Mouse (Mus musculus): ENCODE measurements at regions not wholly inside any gene's neighbourhood (a gene's known extent, or its start where the extent isn't known, plus 50 kb on each side); places are given as distances from the start of the nearest gene placed in this dataset.
A peak's percentile ranks its signal among the peaks of the same experiment; 100 is the strongest.

DNA sequence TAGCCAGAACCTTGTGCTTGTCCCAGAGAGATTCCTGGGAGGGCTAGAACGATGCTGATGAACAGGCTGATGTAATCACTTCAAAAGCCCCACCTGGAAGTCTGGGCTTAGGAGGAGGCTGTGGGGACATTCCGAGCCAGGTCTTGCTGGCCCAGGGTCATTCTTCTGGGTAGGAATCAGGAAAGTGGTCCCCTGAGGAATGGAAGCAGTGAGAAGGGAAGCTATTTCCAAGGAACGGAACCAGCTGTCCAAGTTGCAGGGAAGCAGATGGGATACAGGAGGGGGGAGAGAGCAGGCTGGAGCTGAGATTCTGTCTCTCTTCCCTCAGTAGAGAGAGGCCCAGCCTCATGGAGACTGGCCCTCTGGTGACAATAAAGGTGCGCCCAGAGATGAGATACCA is 243.9 kb downstream of the Tcf7l2 start:
- Histone ChIP-seq H3K9ac (replicated peaks; ENCODE audit: low read length) (no peak overlapping the region), H3K27me3 (ENCODE audit: control insufficient read depth, insufficient read depth, low read length) (no peaks in the 10 kb centered on the region), H3K4me3 (replicated peaks; ENCODE audit: low read depth, low read length) (no peak overlapping the region), H3K27ac (replicated peaks; ENCODE audit: low read depth, low read length) (no peak overlapping the region), H3K36me3 (ENCODE audit: control insufficient read depth, insufficient read depth, low read length) (no peaks in the 10 kb centered on the region), H3K4me1 (ENCODE audit: control insufficient read depth, insufficient read depth, low read length) (no peaks in the 10 kb centered on the region), H3K9me3 (ENCODE audit: control insufficient read depth, low read length) (no peaks in the 10 kb centered on the region), H3K4me2 (ENCODE audit: low read length) (no peak overlapping the region)
- WGBS, result 71% methylated on average over 4 of the region's 4 CpGs
- DNase-seq, result no peak
- ATAC-seq (ENCODE audit: low FRiP score, low TSS enrichment), result no peak

DNA sequence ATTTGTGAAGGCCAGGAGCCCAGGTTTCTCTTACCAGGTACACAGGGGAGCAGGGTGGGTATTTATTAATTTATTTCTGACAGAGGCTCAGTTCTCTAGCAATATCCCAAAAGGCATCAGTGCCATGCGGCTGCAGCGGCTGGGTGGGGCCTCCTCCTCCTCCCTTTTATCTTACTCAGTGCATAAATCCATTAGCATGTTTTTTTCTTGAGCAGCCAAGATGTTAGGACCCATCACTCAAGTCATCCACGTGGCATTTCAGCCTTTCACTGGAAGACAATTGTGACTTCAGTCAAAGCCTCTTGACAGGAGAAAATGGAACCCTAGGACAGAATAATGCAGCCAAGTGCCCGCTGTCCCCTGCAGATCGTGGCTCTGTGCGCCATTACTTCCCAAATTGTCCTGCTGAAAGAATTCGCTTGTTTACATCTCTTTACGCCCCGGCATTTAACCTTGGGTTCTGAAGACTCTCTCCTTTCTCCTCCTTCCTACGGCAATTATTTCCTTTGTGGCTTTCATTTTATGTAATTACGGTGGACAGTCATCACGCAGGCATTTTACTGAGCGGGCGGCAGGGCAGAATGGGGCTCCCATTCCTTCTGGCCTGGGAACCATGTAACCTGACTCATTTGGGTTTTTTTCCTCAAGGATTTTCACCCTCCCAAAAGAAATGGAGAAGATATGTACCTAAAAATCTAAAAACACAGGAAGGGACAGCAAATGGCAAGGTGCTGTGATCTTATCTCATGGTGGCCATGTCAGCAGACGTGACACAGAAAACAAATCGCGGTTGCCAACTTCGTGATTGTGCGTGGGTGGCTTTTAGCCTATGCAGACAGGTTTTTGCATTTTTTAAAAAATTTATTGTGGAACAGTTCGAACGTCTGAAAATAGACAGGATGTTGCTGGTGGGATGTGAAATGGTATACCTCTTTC is 250.4 kb downstream of the Tcf7l2 start:
- no peaks in the 10 kb centered on the region for H3K9me3 ChIP-seq (ENCODE audit: control insufficient read depth, low read length)
- H3K27me3 ChIP-seq (ENCODE audit: control insufficient read depth, insufficient read depth, low read length), result no peaks in the 10 kb centered on the region
- no peaks in the 10 kb centered on the region for H3K36me3 ChIP-seq (ENCODE audit: control insufficient read depth, insufficient read depth, low read length)
- ATAC-seq (ENCODE audit: low FRiP score, low TSS enrichment) (no peak), DNase-seq (no peak)
- no peak overlapping the region for H3K4me3 ChIP-seq (replicated peaks; ENCODE audit: low read depth, low read length)
- H3K4me1 ChIP-seq (ENCODE audit: control insufficient read depth, insufficient read depth, low read length), result peaks cover 7% of the 10 kb centered on the region
- H3K27ac ChIP-seq (replicated peaks; ENCODE audit: low read depth, low read length), result no peak overlapping the region
- 65% methylated on average over 21 of the region's 21 CpGs for WGBS
- no peak overlapping the region for H3K9ac ChIP-seq (replicated peaks; ENCODE audit: low read length)
- H3K4me2 ChIP-seq (ENCODE audit: low read length), result no peak overlapping the region

DNA sequence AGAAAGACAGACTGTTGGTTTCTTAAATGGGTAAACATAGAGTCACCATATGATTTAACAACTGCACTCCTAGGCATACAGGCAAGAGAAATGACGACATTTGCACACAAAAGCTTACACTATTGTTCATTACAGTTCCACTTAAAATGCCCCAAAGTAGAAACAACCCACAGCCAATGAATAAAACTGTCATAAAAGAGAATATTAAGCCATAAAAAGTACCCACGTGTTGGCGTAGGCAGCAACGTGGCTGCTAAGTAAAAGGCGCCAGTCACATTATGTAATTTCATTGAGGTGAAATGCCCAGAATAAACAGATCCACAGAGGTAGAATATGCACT is 251.1 kb downstream of the Tcf7l2 start:
- Histone ChIP-seq H3K4me3 (replicated peaks; ENCODE audit: low read depth, low read length) (no peak overlapping the region), H3K9ac (replicated peaks; ENCODE audit: low read length) (no peak overlapping the region), H3K27me3 (ENCODE audit: control insufficient read depth, insufficient read depth, low read length) (no peaks in the 10 kb centered on the region), H3K36me3 (ENCODE audit: control insufficient read depth, insufficient read depth, low read length) (no peaks in the 10 kb centered on the region), H3K4me1 (ENCODE audit: control insufficient read depth, insufficient read depth, low read length) (peaks cover 7% of the 10 kb centered on the region), H3K27ac (replicated peaks; ENCODE audit: low read depth, low read length) (no peak overlapping the region), H3K4me2 (ENCODE audit: low read length) (no peak overlapping the region), H3K9me3 (ENCODE audit: control insufficient read depth, low read length) (no peaks in the 10 kb centered on the region)
- 80% methylated on average over 5 of the region's 5 CpGs for WGBS
- DNase-seq, result no peak
- no peak for ATAC-seq (ENCODE audit: low FRiP score, low TSS enrichment)

DNA sequence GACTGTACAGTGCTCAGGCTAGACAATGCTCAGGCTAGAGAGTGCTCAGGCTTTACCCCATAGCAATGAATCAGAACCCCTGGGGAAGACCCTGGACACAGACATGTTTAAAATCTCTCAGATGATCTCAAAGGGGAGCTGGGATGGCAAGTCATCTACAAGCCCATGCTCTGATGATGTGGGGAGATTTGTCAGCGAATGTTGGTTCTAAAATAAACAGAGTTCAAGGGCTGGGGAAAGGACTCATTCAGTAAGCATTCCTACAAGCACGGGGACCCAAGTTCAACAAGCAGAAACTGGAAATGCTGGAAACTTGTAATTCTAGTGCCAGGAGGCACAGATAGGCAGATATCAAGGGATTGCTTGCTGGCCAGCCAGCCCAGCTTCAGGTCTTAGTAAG is 254.1 kb downstream of the Tcf7l2 start:
- Histone ChIP-seq H3K4me2 (ENCODE audit: low read length) (no peak overlapping the region), H3K9ac (replicated peaks; ENCODE audit: low read length) (no peak overlapping the region), H3K4me1 (ENCODE audit: control insufficient read depth, insufficient read depth, low read length) (peaks cover 21% of the 10 kb centered on the region), H3K9me3 (ENCODE audit: control insufficient read depth, low read length) (no peaks in the 10 kb centered on the region), H3K27ac (replicated peaks; ENCODE audit: low read depth, low read length) (no peak overlapping the region), H3K27me3 (ENCODE audit: control insufficient read depth, insufficient read depth, low read length) (no peaks in the 10 kb centered on the region), H3K36me3 (ENCODE audit: control insufficient read depth, insufficient read depth, low read length) (no peaks in the 10 kb centered on the region), H3K4me3 (replicated peaks; ENCODE audit: low read depth, low read length) (no peak overlapping the region)
- 91% methylated on average over 2 of the region's 2 CpGs for WGBS
- ATAC-seq (ENCODE audit: low FRiP score, low TSS enrichment) (no peak), DNase-seq (no peak)

DNA sequence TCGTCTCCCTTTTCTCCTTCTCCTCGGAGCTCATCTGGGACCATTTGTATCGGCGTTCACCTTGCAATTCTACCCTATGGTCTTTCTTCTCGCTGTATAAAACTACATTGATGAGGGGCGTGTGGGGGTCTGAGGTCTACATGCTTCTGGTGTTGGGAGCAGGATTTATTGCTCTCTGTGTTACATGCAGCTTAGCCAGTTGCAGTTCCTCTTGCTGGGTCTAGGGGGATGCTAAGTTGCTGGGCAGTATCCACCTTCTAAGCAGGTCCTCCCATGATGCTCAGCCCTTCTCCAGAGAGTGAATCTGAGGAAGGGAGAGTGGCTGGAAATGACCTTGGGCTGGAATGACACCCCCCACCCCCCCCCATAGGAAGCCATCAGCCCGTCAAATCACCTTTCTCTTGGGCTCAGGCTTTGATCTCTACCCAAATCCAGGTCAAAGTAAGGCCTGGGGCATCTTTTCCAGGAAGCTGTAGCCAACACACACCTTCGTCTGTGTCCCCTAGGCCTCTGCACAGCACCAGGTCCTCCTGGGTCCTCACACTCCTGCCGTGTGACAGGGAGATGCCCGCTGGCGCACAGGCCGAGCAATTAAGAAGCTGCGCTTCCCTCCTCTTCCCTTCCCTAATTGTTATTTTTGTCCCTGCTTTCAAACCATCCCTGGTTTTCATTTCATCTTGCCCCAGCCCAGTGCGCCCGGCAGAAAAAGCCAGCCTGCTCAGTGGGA is 257.0 kb downstream of the Tcf7l2 start:
- WGBS, result 63% methylated on average over 15 of the region's 15 CpGs
- peak overlapping the region; percentile 21; the same call in 1 of the 2 replicates for H3K27ac ChIP-seq (replicated peaks; ENCODE audit: low read depth, low read length)
- ATAC-seq (ENCODE audit: low FRiP score, low TSS enrichment) (no peak), DNase-seq (peak; percentile 50)
- no peak overlapping the region for H3K4me3 ChIP-seq (replicated peaks; ENCODE audit: low read depth, low read length)
- no peak overlapping the region for H3K4me2 ChIP-seq (ENCODE audit: low read length)
- H3K36me3 ChIP-seq (ENCODE audit: control insufficient read depth, insufficient read depth, low read length), result no peaks in the 10 kb centered on the region
- no peak overlapping the region for H3K9ac ChIP-seq (replicated peaks; ENCODE audit: low read length)
- H3K27me3 ChIP-seq (ENCODE audit: control insufficient read depth, insufficient read depth, low read length), result no peaks in the 10 kb centered on the region
- 0 out of 2 replicates have a peak, but pooled peaks cover 14% of the 10 kb centered on the region for H3K4me1 ChIP-seq (ENCODE audit: control insufficient read depth, insufficient read depth, low read length)
- H3K9me3 ChIP-seq (ENCODE audit: control insufficient read depth, low read length), result no peaks in the 10 kb centered on the region

DNA sequence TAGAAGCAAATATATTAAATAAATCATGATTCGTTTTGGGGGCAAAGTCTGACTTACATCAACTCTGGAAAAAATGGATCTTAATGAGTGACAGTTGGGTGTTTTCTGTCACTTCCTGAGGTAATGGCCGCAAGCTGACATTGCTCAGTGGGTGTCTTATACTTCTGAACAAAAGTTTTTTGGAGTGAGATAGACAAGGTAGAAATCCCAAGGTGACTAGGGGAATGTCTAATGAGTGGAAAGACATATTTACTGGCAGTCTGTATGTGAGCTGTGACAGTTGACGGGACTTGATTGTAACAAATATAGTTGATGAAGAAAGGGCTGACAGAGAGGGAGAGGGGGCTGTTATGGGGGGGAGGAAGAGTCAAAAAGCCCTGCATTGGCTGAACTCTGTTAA is 257.8 kb downstream of the Tcf7l2 start:
- WGBS, result 58% methylated on average over 3 of the region's 3 CpGs
- ATAC-seq (ENCODE audit: low FRiP score, low TSS enrichment) (no peak), DNase-seq (peak; percentile 28)
- Histone ChIP-seq H3K4me3 (replicated peaks; ENCODE audit: low read depth, low read length) (no peak overlapping the region), H3K4me2 (ENCODE audit: low read length) (no peak overlapping the region), H3K27ac (replicated peaks; ENCODE audit: low read depth, low read length) (peak overlapping the region; percentile 38; the same call in 1 of the 2 replicates), H3K9me3 (ENCODE audit: control insufficient read depth, low read length) (no peaks in the 10 kb centered on the region), H3K27me3 (ENCODE audit: control insufficient read depth, insufficient read depth, low read length) (no peaks in the 10 kb centered on the region), H3K9ac (replicated peaks; ENCODE audit: low read length) (no peak overlapping the region), H3K36me3 (ENCODE audit: control insufficient read depth, insufficient read depth, low read length) (no peaks in the 10 kb centered on the region), H3K4me1 (ENCODE audit: control insufficient read depth, insufficient read depth, low read length) (0 out of 2 replicates have a peak, but pooled peaks cover 14% of the 10 kb centered on the region)

DNA sequence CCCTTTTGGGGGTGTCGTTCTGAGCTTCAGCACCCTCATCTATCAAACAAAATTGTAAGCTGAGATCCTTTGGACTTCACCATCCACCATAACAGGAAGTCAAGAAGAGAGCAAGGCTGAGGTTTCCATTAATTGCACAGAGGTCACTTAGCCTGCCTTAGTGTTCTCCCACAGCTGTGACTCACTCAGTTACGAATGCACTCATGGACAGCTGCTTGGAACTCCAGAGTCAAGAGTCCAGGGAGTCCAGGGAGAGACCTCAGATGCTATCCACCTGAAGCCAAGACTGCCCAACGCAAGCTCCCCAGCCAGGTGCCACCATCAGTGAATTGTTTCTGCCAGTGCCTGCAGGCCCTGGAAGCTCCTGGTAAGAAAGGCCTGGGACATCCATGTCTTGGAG is 259.8 kb downstream of the Tcf7l2 start:
- Histone ChIP-seq H3K27me3 (ENCODE audit: control insufficient read depth, insufficient read depth, low read length) (no peaks in the 10 kb centered on the region), H3K9ac (replicated peaks; ENCODE audit: low read length) (no peak overlapping the region), H3K9me3 (ENCODE audit: control insufficient read depth, low read length) (no peaks in the 10 kb centered on the region), H3K4me1 (ENCODE audit: control insufficient read depth, insufficient read depth, low read length) (peaks cover 23% of the 10 kb centered on the region; the same call in 1 of the 2 replicates), H3K4me3 (replicated peaks; ENCODE audit: low read depth, low read length) (no peak overlapping the region), H3K4me2 (ENCODE audit: low read length) (no peak overlapping the region), H3K36me3 (ENCODE audit: control insufficient read depth, insufficient read depth, low read length) (no peaks in the 10 kb centered on the region), H3K27ac (replicated peaks; ENCODE audit: low read depth, low read length) (no peak overlapping the region)
- DNase-seq (no peak), ATAC-seq (ENCODE audit: low FRiP score, low TSS enrichment) (no peak)
- WGBS, result 90% methylated on average over 3 of the region's 3 CpGs

DNA sequence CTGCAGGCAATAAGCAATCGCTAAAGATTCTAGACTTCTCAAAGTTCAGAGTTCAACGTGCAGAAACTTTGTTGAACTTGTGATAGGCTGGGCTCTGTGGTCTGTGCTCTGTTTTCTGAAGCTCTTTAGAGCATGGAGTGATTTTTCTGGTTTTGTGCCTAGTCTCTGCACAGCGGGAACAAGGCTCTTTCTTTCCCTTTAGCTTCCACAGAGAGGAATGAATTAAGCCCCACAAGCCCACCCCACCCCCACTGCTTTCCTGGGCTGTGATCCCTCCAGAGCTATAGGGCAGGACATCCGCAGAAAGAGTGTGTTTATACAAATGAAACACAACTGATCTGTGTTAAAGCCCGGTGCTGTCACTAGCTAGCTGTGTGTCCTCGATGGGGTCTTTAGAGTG is 264.3 kb downstream of the Tcf7l2 start:
- Histone ChIP-seq H3K9ac (replicated peaks; ENCODE audit: low read length) (no peak overlapping the region), H3K9me3 (ENCODE audit: control insufficient read depth, low read length) (peaks cover 4% of the 10 kb centered on the region; the same call in 1 of the 2 replicates), H3K4me3 (replicated peaks; ENCODE audit: low read depth, low read length) (no peak overlapping the region), H3K27me3 (ENCODE audit: control insufficient read depth, insufficient read depth, low read length) (no peaks in the 10 kb centered on the region), H3K36me3 (ENCODE audit: control insufficient read depth, insufficient read depth, low read length) (no peaks in the 10 kb centered on the region), H3K27ac (replicated peaks; ENCODE audit: low read depth, low read length) (no peak overlapping the region), H3K4me1 (ENCODE audit: control insufficient read depth, insufficient read depth, low read length) (peaks cover 9% of the 10 kb centered on the region; the same call in 1 of the 2 replicates), H3K4me2 (ENCODE audit: low read length) (no peak overlapping the region)
- WGBS, result 33% methylated on average over 6 of the region's 6 CpGs
- DNase-seq (peak; percentile 50), ATAC-seq (ENCODE audit: low FRiP score, low TSS enrichment) (no peak)

All from midbrain, embryonic 14.5 days (tissue).